Mouse (Mus musculus) v-Abl transformed pro-B cells (cell line): ENCODE measurements around the gene D630023F18Rik.

Source experiments
- in situ Hi-C, 2 experiments: fragments of 400-800 bp; cut with MboI; formaldehyde crosslinking; loops; one replicate each; pipeline ENCODE4 v1.15.1; 2025; ENCODE audit not compliant: unreplicated experiment in 2 of 2

The D630023F18Rik gene

DNA sequence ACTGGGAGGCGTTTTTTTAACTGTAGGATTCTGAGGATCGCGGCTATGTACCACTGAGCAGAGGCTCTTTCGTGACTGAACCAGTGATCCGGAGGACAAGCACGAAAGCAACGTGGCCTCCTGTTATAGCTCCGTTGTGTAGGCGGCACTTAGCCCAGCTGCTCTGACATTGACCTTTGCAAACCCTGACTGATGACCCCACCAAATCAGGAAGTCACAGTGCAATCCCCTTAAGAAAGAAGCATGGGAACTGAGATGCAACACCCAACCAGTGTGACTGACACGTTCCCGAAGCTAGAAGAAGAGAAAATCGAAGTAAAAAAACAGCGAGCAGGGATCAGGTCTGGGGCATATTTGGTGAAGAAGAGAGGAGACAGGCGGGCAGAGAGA lies 10.2 kb downstream of the D630023F18Rik start:
- in situ Hi-C loops: loop anchor here in 1 of 2 experiments (5.0 to 25.0 kb wide), 2 partner anchors 64 to 274 kb away; no protein-coding TSS in a partner anchor

DNA sequence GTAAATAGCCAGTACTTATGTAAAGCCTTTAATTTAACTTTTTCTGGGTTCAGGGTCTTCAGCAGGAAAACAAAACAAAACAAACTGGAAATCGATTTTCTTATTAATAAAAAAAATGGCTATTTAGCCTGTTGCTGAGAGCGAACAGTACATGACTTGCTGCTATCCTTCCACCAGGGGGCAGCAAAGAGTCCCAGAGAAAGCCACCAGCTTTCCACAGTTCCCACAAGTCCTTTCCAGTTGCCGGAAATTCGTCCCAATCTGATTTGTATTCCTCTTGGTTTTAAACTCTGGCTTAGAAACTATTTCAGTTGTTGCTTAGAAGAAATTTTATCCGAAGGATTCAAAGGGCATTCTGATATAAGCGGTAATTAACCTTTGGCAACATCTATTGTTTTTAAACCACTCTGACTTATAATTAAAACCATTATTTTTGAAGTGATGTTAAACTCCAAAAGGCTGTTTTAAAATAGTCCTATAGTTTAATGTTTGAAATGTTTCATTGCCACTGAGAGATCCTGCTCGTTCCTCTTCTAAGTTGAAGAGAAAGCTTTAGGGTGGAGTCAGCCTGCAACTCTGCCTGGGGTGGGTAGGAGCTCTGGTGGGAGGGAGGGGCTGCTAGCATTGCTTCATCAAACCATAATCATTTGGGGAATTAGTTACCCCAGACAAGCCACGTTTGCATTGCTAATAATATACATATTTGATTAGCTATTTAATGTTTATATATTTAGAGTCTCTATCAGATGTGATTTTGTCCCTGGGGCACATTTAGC lies 10.8 kb downstream of the D630023F18Rik start:
- in situ Hi-C loops: loop anchor here in 1 of 2 experiments (5.0 to 25.0 kb wide), 2 partner anchors 65 to 275 kb away; no protein-coding TSS in a partner anchor

DNA sequence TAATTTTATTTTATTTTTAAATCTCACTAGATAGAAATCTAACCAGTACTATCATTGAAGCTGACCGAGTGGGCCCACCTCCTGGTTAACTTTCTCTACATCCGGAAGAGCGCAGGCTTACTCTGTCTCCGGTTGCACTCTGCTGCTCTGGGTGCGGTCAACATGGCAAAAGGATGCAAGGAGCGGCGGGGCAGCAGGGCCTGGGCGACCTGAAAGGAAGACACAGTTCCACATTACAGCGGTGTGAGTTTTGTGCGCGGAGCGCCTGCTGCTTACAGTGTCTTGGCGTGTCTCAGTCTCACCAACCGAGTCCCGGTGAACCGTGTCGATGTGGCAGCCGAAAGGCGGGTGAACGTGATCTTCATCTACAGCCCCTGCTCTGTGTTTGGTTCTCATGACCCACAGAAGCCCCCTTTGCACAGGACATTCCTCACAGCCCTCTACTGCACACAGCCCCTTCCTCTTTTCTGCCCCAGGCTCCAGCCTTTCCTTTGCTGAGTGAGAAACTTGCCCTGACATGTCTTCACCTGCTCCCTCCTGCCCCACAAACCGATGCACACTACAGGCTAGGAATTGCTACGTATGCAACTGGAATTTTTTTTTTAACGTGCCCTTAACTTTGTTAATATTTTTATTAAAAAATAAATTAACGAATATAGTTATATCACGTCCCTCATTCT lies 13.1 kb downstream of the D630023F18Rik start:
- in situ Hi-C loops: loop anchor here in 1 of 2 experiments (5.0 to 25.0 kb wide), 2 partner anchors 67 to 277 kb away; no protein-coding TSS in a partner anchor

DNA sequence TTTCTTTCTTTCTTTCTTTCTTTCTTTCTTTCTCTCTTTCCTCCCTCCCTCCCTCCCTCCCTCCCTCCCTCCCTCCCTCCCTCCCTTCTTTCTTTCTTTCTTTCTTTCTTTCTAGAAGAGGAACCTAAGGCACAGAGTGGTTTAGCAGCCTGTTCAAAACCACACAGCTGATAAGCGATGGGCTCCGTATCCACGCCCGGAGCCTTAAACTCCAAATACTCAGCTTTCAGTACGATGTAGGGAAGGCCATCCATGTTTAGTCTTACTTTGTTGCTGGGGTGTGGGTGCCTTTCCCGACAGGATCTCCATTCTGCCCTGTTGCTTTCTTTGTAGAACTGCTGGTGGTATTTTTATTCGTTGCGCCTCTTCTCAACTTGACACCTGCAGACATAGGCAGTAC lies 13.8 kb downstream of the D630023F18Rik start:
- in situ Hi-C loops: loop anchor here in 1 of 2 experiments (25.0 kb wide), 1 partner anchor 278 kb away; no protein-coding TSS in a partner anchor

DNA sequence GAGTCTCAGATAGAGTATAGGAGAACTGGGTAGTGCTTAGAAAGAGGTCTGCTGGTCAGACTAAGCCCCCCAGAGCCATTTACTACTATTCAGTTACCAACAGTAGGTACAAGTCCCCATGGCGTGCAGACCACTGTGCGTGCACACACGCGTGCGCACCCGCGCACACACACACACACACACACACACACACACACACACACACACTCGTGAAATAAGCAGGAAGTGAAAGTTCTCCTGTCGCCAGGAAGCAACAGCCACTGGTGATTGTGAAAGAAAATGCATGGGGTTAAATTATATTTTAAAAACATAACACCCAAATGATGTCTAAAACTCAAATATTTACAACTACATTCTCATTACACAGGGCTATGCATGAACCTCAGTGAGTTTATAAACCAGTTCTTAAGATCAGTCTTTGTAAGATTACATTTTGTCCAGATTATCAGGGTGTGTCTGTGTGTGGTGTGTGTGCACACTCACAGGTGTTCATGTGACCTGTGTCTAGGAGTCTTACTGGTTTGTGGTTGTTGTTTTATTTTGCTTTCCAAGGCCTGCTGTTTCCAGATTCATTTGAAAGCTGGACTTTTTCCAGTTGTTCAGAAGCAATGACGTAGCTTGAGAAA lies 15.2 kb downstream of the D630023F18Rik start:
- in situ Hi-C loops: loop anchor here in 1 of 2 experiments (25.0 kb wide), 1 partner anchor 280 kb away; no protein-coding TSS in a partner anchor

DNA sequence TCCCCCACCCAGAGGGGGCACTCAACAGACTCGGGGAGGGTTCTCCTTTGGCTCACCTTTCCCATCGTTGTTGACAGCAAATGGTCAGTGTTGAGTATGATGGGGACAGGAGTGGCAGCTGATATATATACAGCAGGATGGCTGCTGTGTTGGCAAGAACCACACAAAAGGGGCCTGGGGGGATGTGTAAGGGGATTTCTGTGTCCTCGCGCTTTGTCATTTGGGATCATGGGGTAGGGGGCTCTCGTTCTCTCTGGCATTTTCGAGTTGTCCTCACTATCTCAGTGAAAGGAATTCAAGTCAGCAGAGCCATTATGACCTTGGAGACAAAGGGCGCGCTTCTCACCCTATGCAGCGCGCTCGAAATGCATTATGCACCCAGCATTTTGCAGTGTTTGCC lies 19.7 kb downstream of the D630023F18Rik start, which contains the start of gene Cryga:
Gene Cryga, minus strand, starts transcription at position 101 of the 400 bp plus-strand sequence.
- in situ Hi-C loops: loop anchor here in 1 of 2 experiments (25.0 kb wide), 1 partner anchor 284 kb away; no protein-coding TSS in a partner anchor

DNA sequence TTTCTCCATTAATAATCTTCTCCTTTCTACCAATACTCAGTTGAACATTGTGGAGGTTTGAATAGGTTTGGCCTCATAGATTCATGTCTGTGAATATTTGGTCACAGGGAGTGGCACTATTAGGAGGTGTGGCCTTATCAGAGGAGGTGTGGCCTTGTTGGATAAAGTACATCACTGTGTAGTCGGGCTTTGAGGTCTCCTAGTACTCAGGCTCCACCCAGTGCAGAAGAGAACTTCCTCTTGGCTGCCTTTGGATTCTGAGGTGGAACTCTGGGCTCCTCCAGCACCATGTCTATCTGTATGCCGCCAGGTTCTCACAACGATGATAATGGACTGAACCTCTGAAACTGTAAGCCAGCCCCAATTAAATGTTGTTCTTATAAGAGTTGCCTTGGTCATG lies 26.1 kb downstream of the D630023F18Rik start:
- in situ Hi-C loops: no loop called here

DNA sequence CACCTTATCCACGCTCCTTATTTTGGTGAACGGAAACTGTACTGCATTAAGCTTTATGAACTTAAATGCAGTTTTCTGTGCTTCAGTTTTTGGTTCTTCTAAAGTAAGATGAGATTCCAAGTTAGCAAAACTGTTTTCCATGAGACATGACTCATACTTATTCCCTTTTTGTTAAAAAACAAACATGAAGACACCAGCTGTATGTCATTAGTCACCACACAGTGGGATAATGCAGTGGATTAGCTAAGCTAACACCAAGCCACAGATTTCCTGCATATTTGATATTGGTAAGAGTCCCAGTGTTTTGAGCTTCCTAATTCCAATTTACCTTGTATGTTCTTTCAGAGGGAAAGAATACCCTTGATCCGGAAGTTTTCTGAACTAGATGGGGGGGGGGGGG lies 31.4 kb downstream of the D630023F18Rik start:
- in situ Hi-C loops: no loop called here

DNA sequence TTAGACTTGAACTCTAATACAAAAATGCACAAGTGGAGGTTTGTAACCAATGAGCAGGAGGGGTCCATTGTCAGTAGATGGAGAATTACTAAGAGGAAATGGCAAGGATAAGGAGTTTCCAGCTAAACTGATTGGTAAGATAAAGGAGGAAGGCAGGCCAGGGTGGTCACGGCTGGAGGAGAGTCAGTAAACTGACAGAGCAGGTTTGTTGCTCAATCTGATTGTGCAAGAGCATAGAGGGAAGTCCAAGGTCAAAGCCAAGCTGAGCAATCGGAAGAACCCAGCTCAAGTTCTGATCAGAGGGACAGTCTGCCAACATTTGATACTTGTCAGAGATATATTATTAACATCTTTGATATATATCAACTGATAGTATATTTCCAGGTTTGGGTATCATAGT lies 32.6 kb downstream of the D630023F18Rik start:
- in situ Hi-C loops: no loop called here

DNA sequence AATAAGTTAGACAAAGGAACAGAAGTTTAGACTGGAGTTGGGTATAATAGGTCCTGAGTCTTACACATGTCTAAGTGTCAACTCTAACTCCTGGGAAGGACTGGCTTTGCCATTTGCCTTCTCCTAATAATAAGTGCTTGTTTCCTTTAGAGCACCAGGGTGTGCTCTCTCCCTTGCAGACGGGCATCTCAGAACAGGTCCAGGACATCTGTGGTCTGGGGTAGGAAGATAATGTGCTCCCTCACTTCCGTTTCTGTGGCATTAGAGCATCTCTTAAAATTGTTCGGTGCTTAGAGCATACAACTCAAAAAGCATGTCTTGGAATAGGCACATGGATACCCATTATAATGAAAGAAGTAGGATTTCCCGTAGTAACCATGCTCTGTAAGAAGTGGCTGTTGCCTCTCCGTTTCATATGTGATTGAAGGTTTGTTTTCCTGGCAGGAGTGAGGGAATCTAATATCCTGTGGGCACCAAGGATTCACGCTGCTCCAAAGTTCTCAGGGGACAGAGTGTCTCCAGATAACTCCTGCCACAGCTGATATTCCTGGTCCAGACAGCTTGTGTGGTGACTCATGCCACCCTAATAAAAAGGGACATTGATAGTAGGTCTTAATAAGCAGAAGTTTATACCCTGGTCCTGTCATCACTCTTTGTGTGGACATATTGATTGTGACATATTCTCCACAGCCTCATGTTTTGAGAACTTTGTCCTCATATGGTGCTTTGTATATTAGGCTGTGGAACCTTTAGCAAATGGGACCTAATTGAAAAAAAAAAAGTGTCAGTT lies 34.3 kb downstream of the D630023F18Rik start:
- in situ Hi-C loops: no loop called here

DNA sequence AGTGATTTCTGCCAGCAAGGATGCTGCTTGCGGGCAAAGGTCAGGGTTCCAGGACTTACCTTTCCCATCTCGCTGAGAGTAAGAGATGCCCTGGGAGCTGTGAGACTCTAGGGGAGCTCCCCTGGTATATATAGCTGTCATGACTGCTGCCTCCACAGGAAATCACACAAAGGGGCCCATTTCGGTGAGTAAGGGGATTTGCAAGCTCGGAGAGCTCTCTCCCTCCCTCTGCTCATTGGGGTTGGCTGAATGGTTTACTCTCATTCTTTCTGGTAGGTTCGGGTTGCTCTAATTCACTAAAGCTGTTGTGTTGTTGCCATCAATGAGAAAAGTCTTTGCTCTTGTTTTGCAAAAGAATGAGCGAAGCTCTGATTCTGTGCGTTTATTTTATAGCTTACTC lies 40.8 kb downstream of the D630023F18Rik start, which contains the start of gene Crygb:
Gene Crygb, minus strand, starts transcription at position 101 of the 400 bp plus-strand sequence.
- in situ Hi-C loops: no loop called here

DNA sequence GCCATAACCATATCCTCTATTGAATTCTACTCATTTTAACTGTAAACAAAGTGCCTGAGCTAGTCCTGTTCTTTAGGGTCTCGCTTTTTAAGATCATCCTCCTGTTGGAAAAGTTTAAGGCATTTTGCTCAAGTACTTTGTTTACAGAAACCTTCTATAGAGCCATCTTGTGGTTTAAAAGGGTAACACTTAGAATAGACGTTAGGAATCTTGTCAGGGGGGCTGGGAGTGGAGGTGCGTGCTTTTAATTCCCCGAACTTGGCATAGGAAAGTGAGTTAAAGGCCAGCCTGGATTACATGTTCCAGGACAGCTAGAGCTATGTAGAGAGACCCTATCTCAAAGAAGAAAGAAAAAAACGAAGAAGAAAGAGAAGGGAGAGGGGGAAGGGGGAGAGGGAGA lies 47.4 kb downstream of the D630023F18Rik start:
- in situ Hi-C loops: no loop called here

DNA sequence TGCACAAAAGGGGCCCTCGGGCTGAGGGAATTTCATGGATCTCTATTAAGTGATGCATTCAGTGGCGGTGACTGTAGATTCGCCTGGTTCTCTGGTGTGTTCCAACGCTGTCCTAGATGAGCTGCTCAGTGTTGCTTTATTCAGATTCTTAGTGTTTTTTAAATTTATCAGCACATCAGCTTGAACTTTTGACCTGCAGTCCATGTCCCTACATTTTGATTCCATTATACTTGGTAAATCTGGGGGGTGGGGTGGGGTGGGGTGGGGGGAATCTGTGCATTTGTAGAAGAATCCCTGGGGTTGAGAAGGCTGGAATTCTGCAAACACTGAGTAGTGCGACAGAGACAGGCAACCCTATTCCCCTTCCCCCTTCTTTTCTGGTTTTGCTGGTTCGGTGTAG lies 49.4 kb downstream of the D630023F18Rik start, which contains the start of gene Crygc:
Gene Crygc, minus strand, starts transcription at position 101 of the 400 bp plus-strand sequence.
- in situ Hi-C loops: no loop called here

DNA sequence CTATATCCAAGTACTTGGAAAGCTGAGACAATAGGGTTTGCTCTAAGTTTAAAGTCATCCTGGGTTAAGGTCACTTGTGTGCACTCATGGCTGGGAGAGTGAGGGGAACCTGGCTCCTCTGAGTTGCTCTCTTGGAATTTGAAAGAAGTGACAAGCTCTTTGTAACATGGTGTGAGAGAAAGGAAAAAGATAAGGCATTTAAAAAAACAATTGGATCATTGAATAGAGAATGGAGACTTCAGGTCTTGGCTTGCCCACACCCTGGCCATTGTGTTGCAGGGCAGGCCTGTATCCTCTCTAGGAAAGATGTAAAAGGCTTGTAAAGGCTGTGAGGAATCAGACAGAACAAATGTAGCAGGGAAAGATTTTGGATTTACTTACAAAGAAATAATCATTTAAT lies 55.2 kb downstream of the D630023F18Rik start:
- in situ Hi-C loops: no loop called here

DNA sequence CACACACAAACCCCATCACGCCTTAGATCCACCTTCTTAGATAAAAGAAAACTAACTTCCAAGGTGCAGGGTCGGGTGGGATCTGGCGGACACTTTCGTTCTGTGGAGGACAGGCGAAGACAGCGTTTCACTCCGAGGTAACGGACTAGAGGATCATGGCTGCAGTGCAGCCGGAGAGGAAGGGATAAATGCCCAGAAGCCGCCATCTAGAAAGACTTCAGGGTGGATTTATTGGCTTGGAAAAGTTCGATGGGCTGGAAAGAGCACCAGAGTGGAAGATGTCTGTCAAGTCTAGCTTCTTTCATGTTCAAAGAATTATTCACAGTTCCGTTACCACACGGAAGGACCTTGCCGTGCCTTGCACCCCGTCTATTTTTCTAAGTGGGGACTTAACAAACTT lies 58.8 kb downstream of the D630023F18Rik start:
- in situ Hi-C loops: no loop called here

DNA sequence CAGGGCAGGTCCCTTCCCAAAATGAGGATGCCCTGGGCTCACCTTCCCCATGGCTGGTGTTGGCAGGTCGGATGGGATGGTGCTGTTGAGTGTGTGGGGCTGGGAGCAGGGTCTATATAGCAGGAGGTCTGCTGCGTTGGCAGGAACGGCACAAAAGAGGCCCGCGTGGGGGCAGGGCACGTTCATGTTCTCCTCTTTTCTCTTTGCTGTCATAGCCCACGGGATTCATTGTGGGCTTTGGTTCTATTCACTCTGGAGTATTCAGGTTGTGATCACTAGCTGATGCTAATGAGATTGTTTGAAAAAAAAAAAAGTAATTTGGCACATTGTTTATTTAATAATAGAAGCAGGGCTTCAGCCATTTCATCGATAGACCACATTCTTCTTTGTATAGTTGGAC lies 59.7 kb downstream of the D630023F18Rik start, which contains the start of gene Crygd:
Gene Crygd, minus strand, starts transcription at position 101 of the 400 bp plus-strand sequence.
- in situ Hi-C loops: no loop called here
